Mouse (Mus musculus): ENCODE measurements around the gene Alox5ap.

Alox5ap gene

GRCm38 (mm10) chr5:149264405-149264804 is at the start of gene Alox5ap:
TSS of gene Alox5ap (plus strand) at chr5:149264767.
- no peak for DNase-seq

GRCm38 (mm10) chr5:149215540-149215939 is 49.0 kb upstream of the Alox5ap start:
- DNase-seq: no peak

GRCm38 (mm10) chr5:149217524-149218357 is 46.8 kb upstream of the Alox5ap start:
- DNase-seq: no peak

GRCm38 (mm10) chr5:149219493-149219892 is 45.1 kb upstream of the Alox5ap start:
- no peak for DNase-seq

- no peak for DNase-seq
Observed at GRCm38 (mm10) chr5:149221355-149221754, 43.2 kb upstream of the Alox5ap start.

GRCm38 (mm10) chr5:149224666-149225065 is 39.9 kb upstream of the Alox5ap start:
- no peak for DNase-seq

- DNase-seq: peak; percentile 96 to 97
Observed at GRCm38 (mm10) chr5:149228700-149229618, 35.6 kb upstream of the Alox5ap start.

- DNase-seq: no peak
Observed at GRCm38 (mm10) chr5:149229619-149230339, 34.8 kb upstream of the Alox5ap start.

GRCm38 (mm10) chr5:149235002-149235401 is 29.6 kb upstream of the Alox5ap start:
- DNase-seq: no peak

- peak; percentile 70 to 73 for DNase-seq
Observed at GRCm38 (mm10) chr5:149237221-149237950, 27.2 kb upstream of the Alox5ap start.

GRCm38 (mm10) chr5:149242467-149242866 is 22.1 kb upstream of the Alox5ap start:
- no peak for DNase-seq

- no peak for DNase-seq
Observed at GRCm38 (mm10) chr5:149243053-149243452, 21.5 kb upstream of the Alox5ap start.

GRCm38 (mm10) chr5:149245391-149245964 is 19.1 kb upstream of the Alox5ap start:
- no peak for DNase-seq

- DNase-seq: no peak
Observed at GRCm38 (mm10) chr5:149245965-149246470, 18.5 kb upstream of the Alox5ap start.

- DNase-seq: peak; percentile 50 to 51
Observed at GRCm38 (mm10) chr5:149247047-149247904, 17.3 kb upstream of the Alox5ap start.

- no peak for DNase-seq
Observed at GRCm38 (mm10) chr5:149252303-149252702, 12.3 kb upstream of the Alox5ap start.

GRCm38 (mm10) chr5:149253491-149253890 is 11.1 kb upstream of the Alox5ap start:
- DNase-seq: no peak

GRCm38 (mm10) chr5:149255522-149255921 is 9.0 kb upstream of the Alox5ap start:
- DNase-seq: no peak

- DNase-seq: no peak
Observed at GRCm38 (mm10) chr5:149257518-149258281, 6.9 kb upstream of the Alox5ap start.

GRCm38 (mm10) chr5:149259093-149259492 is 5.5 kb upstream of the Alox5ap start:
- no peak for DNase-seq
